Mouse (Mus musculus) testis, postnatal 14 days (tissue): ENCODE data around the gene Araf.

ENCODE experiments used
- DNase-seq: peaks from one replicate; pipeline ENCODE4 v3.0.0; 2021; ENCODE audit warnings: low spot score

The Araf gene

DNA sequence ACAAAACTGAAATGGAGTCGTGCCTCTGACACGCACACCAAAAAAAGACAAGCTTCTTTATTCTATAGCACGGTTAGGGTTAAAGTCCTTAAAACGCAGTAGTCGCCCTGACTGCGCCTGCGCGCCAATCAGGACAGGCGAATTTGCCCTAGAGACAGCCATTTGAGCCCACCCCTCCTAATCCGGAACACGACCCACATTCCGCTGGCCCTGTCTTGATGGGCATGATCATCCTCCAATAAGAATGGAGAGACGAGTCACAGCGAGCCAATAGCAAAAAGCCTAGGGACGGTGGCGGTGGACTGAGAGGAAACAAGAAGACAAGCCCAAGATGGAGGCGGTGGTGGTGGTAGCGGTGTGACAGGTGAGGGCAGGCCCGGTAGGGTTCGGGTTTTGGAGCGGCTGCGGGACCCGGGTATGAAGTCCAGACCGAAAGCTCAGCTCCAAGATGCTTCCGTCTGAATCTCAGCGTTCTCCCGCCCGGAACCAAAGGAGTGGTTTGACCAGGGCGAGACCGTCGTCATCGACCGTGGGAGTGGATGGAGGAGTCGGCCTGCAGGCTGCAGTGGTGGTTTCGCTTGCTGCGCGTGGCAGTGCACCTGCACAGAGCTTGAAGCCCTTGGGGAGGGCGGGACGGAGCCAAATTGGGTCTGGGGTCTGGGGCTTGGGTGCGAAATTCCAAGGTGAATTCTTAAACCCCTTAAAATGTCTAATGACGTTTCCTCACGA lies 50.8 kb downstream of the Araf start:
- DNase-seq = peak; percentile 93

DNA sequence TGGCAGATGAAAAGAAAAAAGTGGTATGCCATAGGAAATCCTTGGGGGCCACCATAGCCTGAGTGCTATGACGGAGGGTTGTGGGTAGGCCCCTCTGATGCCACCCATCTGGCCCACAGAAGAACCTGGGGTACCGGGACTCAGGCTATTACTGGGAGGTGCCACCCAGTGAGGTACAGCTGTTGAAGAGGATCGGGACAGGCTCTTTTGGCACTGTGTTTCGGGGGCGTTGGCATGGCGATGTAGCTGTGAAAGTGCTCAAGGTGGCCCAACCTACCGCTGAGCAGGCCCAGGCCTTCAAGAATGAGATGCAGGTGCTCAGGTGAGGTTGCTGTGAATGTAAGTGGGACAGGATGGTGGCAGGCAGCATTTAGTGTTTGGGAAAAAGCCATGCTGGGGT lies 56.2 kb downstream of the Araf start:
- DNase-seq = no peak

GRCm38 (mm10) chrX:20861453-20862104 lies 64.0 kb downstream of the Araf start:
- DNase-seq = peak; percentile 40

DNA sequence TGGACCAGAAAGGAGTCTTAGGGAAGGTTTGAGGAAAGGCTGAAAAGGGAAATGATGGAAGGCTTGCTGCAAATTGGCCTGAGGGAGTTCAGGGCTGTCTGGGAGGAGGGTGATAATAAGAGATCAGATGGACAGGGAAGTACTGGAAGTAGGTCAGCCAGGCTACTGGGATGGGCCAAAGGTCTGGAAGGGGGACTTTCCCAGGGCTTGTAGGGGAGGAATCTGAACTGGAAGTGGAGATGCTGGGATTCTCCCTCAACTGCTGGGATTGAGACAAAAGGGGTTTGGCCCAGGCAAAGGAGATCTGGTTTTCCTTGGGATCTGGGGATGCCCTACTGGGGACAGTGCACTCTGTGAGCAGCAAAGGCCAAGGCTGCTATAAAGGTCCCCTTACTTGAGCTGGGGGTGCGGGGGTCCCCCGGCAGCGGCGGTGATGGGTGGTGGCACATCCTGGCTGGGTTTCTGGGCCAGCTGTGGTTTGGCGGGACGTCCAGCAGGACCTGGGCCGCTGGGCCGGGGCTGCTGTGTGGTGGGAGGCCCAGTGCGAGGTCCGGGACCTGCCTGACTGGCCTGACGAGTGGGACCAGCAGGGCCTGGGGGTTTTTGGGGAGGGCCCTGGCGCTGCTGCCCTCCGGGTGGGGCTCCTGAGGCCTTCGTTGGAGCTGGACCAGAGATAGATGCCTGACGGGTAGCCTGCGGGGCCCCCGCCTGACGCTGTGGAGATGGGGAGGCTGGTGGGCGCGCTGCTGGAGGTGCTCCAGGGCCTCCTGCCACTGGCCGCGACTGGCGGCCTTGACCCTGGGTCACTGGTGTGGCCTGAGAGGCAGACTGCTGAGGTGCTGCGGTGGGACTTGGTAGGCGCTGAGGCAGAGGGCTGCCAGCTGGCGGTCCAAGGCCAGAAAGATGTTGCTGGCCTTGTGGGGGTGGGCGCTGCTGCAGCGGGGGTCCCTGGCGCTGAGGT lies 64.8 kb downstream of the Araf start:
- DNase-seq = peak; percentile 16

DNA sequence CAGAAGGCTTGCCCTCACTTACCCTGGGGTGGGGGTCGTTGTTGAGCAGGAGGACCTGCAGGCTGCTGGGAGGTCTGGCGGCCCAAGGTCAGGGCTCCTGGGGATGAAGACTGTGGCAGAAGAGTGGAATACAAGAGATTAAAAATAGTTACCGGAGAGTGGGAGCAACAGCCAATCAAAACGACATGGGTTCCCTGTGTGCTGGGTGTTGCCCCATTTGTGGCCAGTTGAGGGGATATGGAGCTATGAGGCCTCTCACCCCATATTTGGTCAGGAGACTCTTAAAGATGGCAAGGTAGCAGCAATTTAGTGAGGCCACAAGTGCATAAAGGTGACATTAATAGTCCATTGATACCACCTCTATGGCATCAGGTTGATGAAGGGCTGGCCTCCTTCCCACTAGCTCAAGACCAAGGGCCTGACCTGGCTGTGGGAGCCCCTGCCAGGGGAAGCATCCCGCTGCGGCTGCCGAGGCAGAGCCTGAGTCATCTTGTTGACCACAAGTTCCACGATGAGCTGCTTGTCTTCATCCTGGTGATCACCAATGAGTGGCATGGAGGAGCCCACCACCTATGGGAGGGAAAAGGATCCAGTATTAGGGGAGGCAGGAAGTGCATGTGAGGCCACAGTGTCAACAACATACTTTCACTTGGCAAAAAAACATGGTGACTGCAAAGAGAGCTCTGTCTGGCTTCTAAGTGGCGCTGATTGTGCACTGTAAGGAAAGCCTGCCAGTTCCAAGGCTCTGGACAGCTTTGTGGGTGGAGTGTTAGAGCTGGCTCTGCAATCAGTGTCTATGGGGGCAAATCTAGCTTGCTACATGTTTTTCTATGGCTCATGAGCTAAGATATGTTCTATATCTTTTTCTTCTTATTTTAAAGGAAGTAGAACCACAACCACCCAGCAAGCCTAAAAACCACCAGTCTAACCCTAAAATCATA lies 65.8 kb downstream of the Araf start:
- no peak for DNase-seq

DNA sequence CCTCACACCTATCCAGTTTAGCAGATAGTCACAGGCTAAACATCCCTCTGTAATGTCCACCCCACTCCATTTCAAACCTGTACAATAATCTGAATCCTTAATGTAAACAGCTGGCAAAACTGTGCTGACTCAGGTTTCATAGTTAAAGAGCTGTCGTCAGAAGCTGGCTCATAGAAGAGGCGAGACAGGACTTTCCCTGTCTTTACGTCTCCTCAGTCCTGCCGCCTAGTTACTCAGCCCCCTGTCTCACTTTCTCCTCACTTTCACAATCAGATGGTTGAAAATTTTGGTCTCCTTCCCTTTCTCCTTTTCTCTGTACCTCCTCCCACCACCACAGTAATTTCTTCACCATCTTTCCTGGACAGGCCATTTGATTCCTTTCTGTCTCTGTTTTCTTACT lies 70.5 kb downstream of the Araf start:
- DNase-seq = no peak

GRCm38 (mm10) chrX:20869203-20869602 lies 71.6 kb downstream of the Araf start:
- DNase-seq = no peak

- DNase-seq = peak; percentile 21
Measured at GRCm38 (mm10) chrX:20869962-20870513, 72.4 kb downstream of the Araf start, which contains the start of gene Timp1. TSS of gene Timp1 (plus strand) at chrX:20870166.

- no peak for DNase-seq
Measured at GRCm38 (mm10) chrX:20872928-20873500, 75.4 kb downstream of the Araf start.

GRCm38 (mm10) chrX:20875241-20875640 lies 77.6 kb downstream of the Araf start:
- DNase-seq = no peak

- no peak for DNase-seq
Measured at GRCm38 (mm10) chrX:20910074-20910473, 112.5 kb downstream of the Araf start.
